Mouse (Mus musculus) embryonic facial prominence, embryonic 15.5 days (tissue): ENCODE data around the gene Timm44. TPM values are rescaled to one million over a fixed set of nuclear protein-coding genes. Genes with fewer than 3 reads are reported as not detected.

Experiments
- ATAC-seq: fragments of 200-750 bp; cut with Nextera tagmentation; 2 replicates; pipeline ENCODE4 v1.8.0; 2017; ENCODE audit warnings: low read depth, moderate TSS enrichment; ENCODE audit not compliant: insufficient number of reproducible peaks, low FRiP score, low TSS enrichment
- H3K27ac ChIP-seq: fragments of 300-500 bp; sonication (generic); replicated peaks from 2 replicates; pipeline ENCODE4 v1.5.1; 2015; ENCODE audit warnings: mild to moderate bottlenecking, inconsistent platforms
- H3K27me3 ChIP-seq: fragments of 300-500 bp; sonication (generic); 2 replicates; pipeline ENCODE4 v1.6.1; 2015; ENCODE audit warnings: inconsistent platforms
- H3K36me3 ChIP-seq: fragments of 300-500 bp; sonication (generic); 2 replicates; pipeline ENCODE4 v1.6.1; 2015; ENCODE audit warnings: mild to moderate bottlenecking, inconsistent platforms
- H3K4me1 ChIP-seq: fragments of 300-500 bp; sonication (generic); 2 replicates; pipeline ENCODE4 v1.6.1; 2015; ENCODE audit warnings: inconsistent platforms
- H3K4me2 ChIP-seq: fragments of 300-500 bp; sonication (generic); replicated peaks from 2 replicates; pipeline ENCODE4 v1.6.1; 2015; ENCODE audit warnings: mild to moderate bottlenecking, inconsistent platforms
- H3K4me3 ChIP-seq: fragments of 300-500 bp; sonication (generic); replicated peaks from 2 replicates; pipeline ENCODE4 v1.5.1; 2015; ENCODE audit warnings: mild to moderate bottlenecking, inconsistent platforms
- H3K9ac ChIP-seq: fragments of 300-500 bp; sonication (generic); 2 replicates; pipeline ENCODE4 v1.6.1; 2015; ENCODE audit warnings: inconsistent platforms
- H3K9me3 ChIP-seq: fragments of 300-500 bp; sonication (generic); replicated peaks from 2 replicates; pipeline ENCODE4 v1.6.1; 2016; ENCODE audit warnings: inconsistent platforms
- WGBS: fragments of 180-500 bp; shearing (Covaris S2); methylation state at CpG from one replicate; pipeline ENCODE4 v1.1.7; 2015; 5-methylcytosine and 5-hydroxymethylcytosine counted together
- polyA plus RNA-seq: library from polyadenylated mRNA; unstranded; fragments of >200 nt; fragmentation: Nextera tagmentation; extraction: Ambion mirVana; gene quantifications from 2 replicates; pipeline ENCODE4 v1.2.1, GENCODE M21; 2015

The Timm44 gene
- polyA plus RNA-seq, 1 experiment from 2014 or later: 62.4 TPM

DNA sequence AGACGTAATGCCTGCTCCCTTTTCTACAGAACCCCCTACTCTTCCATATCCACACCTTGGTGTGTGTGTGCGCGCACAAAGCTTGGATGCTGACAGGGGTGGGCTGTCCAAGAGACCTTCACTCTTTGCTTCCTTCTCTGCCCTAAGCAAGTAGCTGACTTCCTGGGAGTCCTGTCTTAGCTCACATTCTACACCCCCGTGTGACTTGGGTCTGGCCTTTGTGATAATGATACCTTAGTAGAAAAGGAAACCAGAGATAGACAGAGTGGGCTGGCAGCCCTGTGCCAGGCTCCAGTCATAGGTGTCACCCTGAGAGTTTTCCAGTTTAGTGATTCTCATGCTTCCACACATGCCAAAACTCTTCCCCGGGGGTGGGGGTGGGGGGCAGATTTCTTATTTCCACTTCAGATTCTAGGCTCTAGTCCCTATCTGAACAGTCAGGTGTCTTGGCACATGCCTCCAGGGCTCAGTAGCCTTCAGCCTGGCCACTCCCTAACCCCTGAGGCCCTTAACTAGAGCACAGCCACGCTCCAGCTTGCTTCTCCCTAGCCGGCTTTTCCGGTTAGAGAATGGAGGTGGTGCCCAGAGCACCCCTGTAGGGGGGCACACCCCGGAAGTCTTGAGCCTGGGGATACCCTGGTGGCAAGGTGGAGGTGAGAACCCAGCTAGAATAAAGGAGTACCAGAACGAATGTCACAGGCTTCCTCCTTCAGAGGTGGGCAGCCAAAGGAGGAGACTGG, 44.9 kb downstream of the Timm44 start:
- no peak overlapping the region for H3K4me3 ChIP-seq
- H3K27ac ChIP-seq: no peak overlapping the region
- no peaks in the 10 kb centered on the region; the same call in 1 of the 2 replicates for H3K4me1 ChIP-seq
- no peaks in the 10 kb centered on the region for H3K9me3 ChIP-seq
- H3K9ac ChIP-seq: no peak overlapping the region
- no peak overlapping the region for H3K4me2 ChIP-seq
- H3K27me3 ChIP-seq: peaks cover 16% of the 10 kb centered on the region
- WGBS: 51% methylated on average over 10 of the region's 10 CpGs
- no peak for ATAC-seq
- no peaks in the 10 kb centered on the region for H3K36me3 ChIP-seq

DNA sequence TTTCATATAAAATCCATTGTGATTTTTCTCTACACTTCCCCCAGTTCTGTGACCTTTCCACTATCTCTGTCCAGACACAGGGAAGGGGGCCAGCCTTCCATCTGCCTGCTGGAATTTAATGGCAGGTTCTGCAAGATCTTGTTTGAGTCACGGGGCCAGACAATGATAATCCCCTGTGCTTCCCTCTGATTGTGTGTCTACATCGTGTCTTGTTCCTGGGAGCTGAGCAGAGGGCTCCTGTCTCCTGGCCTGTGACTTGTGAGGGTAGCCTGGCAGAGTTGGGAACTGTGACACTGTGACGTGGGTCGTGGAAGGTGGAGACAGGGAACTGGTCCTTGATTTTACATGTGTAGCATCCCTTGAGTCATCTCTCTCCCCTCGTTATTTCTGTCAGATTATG, 45.9 kb downstream of the Timm44 start:
- H3K9me3 ChIP-seq: no peaks in the 10 kb centered on the region
- H3K36me3 ChIP-seq: no peaks in the 10 kb centered on the region
- no peak overlapping the region for H3K4me2 ChIP-seq
- H3K27me3 ChIP-seq: peaks cover 17% of the 10 kb centered on the region
- 69% methylated on average over 5 of the region's 5 CpGs for WGBS
- no peak overlapping the region for H3K4me3 ChIP-seq
- no peak overlapping the region for H3K9ac ChIP-seq
- ATAC-seq: no peak
- H3K4me1 ChIP-seq: no peaks in the 10 kb centered on the region; the same call in 1 of the 2 replicates
- H3K27ac ChIP-seq: no peak overlapping the region

DNA sequence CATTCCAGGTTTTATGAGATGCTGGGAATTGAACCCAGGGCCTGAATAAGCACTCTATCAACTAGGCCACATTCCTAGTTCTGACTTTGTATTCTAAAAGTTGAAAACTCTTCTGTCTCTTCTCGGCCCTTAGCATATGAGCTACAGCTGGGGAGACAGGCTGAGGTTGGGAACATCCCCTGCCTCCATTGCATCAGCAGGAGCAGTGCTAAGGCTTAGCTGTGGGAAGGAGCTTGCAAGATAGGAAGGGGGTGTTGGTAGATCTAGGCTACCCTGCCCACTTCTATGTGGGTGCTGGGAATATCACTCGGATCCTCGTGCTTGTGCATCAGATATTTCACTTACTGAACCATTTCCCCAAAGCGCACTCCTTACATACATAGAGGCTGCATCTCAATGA, 47.8 kb downstream of the Timm44 start:
- no peak overlapping the region for H3K4me2 ChIP-seq
- H3K36me3 ChIP-seq: no peaks in the 10 kb centered on the region
- 86% methylated on average over 4 of the region's 4 CpGs for WGBS
- H3K4me3 ChIP-seq: no peak overlapping the region
- H3K27ac ChIP-seq: no peak overlapping the region
- ATAC-seq: no peak
- no peak overlapping the region for H3K9ac ChIP-seq
- H3K9me3 ChIP-seq: no peaks in the 10 kb centered on the region
- H3K27me3 ChIP-seq: peaks cover 17% of the 10 kb centered on the region
- H3K4me1 ChIP-seq: no peaks in the 10 kb centered on the region; the same call in 1 of the 2 replicates

GRCm38 (mm10) chr8:4226739-4227347, 48.9 kb downstream of the Timm44 start, which contains the start of gene Lrrc8e:
TSS of gene Lrrc8e (plus strand) at chr8:4226827.
- peak; percentile 62 for ATAC-seq
- Histone ChIP-seq H3K4me3 (peak within 1 kb of the TSS; percentile 41), H3K27ac (no peak within 1 kb of the TSS), H3K9me3 (no peaks in the 10 kb centered on the region), H3K4me2 (peak within 1 kb of the TSS; percentile 61), H3K27me3 (peaks cover 17% of the 10 kb centered on the region), H3K4me1 (no peaks in the 10 kb centered on the region; the same call in 1 of the 2 replicates), H3K36me3 (no peaks in the 10 kb centered on the region), H3K9ac (0 out of 2 replicates have a peak within 1 kb of the TSS, but pooled peaks have one; percentile 21)
- WGBS: 4% methylated on average over 33 of the region's 33 CpGs

DNA sequence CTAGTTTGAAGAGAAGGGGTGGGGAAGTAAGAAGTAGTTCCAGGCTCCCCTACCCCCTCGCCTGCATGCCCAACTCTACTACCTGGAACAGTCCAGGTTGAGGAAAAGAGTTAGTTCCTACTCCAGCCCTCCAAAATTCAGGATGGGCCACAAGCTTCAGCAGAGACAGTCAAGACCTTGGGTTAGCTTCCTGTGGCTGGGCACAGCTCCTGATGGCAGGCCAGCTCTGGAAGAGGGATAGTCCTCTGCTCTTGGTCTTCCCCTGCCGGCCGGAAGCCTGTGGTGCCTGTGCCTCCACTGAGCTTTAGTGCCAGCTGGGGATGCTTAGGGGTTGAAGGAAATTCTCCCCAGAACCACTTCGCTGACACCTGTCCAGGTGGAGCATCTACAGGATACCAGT, 49.4 kb downstream of the Timm44 start:
- Histone ChIP-seq H3K36me3 (no peaks in the 10 kb centered on the region), H3K9ac (no peak overlapping the region), H3K4me3 (peak overlapping the region; percentile 41), H3K27me3 (peaks cover 17% of the 10 kb centered on the region), H3K27ac (no peak overlapping the region), H3K4me1 (no peaks in the 10 kb centered on the region; the same call in 1 of the 2 replicates), H3K9me3 (no peaks in the 10 kb centered on the region), H3K4me2 (peak overlapping the region; percentile 61)
- no peak for ATAC-seq
- 27% methylated on average over 4 of the region's 4 CpGs for WGBS

- Histone ChIP-seq H3K4me2 (no peak overlapping the region), H3K9ac (no peak overlapping the region), H3K4me1 (peaks cover 4% of the 10 kb centered on the region), H3K36me3 (no peaks in the 10 kb centered on the region), H3K4me3 (no peak overlapping the region), H3K27me3 (peaks cover 28% of the 10 kb centered on the region), H3K27ac (no peak overlapping the region), H3K9me3 (no peaks in the 10 kb centered on the region)
- no peak for ATAC-seq
Observed at GRCm38 (mm10) chr8:4222059-4222458, 53.7 kb downstream of the Timm44 start.

DNA sequence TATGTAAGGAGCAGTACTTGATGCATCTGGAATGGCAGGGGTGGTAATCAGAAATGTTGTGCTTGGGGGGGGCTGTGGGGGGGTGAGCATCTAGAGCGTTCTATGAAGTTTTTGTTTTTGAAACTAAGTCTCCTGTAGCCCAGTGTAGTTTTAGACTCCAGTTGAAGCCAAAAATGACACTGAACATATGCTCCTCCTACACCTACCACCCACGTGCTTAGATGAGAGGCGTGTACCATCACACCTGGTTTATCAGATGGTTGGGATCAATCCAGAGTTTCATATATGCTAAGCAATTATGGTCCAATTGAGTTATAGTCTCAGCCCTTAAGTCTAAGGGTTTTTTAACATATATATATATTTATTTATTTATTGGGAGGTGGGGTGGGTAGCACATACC, 56.1 kb downstream of the Timm44 start:
- peaks cover 38% of the 10 kb centered on the region for H3K27me3 ChIP-seq
- 83% methylated on average over 3 of the region's 3 CpGs for WGBS

DNA sequence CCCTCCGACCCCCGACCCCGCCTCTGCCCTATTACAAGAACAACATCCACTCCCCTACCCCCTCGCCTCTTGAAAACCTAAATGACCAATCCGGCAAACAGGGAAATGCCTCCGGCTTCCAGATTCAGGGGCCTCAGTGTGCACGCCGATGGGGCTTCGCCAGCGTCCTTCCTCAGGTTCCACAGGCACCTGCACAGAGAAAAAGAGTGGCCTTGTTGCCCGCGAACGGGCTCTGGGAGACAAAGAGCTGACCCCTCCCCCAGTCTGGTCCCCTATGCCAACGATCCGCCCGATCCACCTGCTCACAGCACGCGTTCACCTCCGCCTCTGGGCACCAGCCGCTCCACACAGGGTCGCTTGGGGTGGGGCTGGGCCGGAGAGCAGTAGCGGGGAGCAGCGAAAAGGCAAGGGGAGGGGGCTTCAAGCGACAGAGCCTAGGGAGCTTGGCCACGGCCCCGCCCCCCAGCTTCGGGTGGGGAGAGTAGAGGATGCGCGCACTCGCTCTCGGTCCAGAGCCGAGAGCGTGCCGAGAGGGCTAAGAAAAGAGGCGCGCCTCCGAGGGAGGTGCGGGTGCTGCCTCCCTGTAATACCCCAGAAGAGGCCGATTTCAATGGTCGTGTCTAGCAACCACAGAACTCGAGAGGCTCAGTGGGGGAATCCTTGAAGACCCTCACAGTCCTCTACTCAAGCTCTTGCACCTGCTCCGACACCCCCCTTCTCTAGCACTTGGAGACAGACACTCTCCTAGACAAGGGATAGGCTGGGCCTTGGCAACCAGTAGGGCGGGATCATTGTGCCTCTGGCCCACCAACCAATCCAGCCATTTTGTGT, 58.7 kb downstream of the Timm44 start, which contains the start of gene Prr36:
TSS of gene Prr36 (minus strand) at position 669 of the 831 bp plus-strand sequence.
- Histone ChIP-seq H3K4me3 (peak within 1 kb of the TSS; percentile 44), H3K9me3 (no peaks in the 10 kb centered on the region), H3K9ac (peak within 1 kb of the TSS; percentile 23; the same call in 1 of the 2 replicates), H3K4me1 (peaks cover 36% of the 10 kb centered on the region), H3K27me3 (peaks cover 44% of the 10 kb centered on the region), H3K36me3 (no peaks in the 10 kb centered on the region), H3K4me2 (peak within 1 kb of the TSS; percentile 83), H3K27ac (no peak within 1 kb of the TSS)
- peak; percentile 40 for ATAC-seq
- 1% methylated on average over 44 of the region's 44 CpGs for WGBS

More for the DNA sequence above, 56.1 kb downstream of the Timm44 start:
- peaks cover 17% of the 10 kb centered on the region for H3K4me1 ChIP-seq
- no peak overlapping the region for H3K4me3 ChIP-seq
- no peak for ATAC-seq
- no peaks in the 10 kb centered on the region for H3K9me3 ChIP-seq
- no peak overlapping the region for H3K27ac ChIP-seq
- no peak overlapping the region for H3K9ac ChIP-seq
- no peak overlapping the region for H3K4me2 ChIP-seq
- no peaks in the 10 kb centered on the region for H3K36me3 ChIP-seq

- Histone ChIP-seq H3K4me2 (peak overlapping the region; percentile 83), H3K36me3 (no peaks in the 10 kb centered on the region), H3K27ac (no peak overlapping the region), H3K27me3 (peaks cover 44% of the 10 kb centered on the region), H3K9ac (0 out of 2 replicates have a peak overlapping the region, but pooled peaks have one; percentile 23), H3K9me3 (no peaks in the 10 kb centered on the region), H3K4me1 (peaks cover 36% of the 10 kb centered on the region), H3K4me3 (peak overlapping the region; percentile 44)
- no peak for ATAC-seq
- 6% methylated on average over 18 of the region's 18 CpGs for WGBS
Observed at GRCm38 (mm10) chr8:4216296-4216695, 59.4 kb downstream of the Timm44 start.

DNA sequence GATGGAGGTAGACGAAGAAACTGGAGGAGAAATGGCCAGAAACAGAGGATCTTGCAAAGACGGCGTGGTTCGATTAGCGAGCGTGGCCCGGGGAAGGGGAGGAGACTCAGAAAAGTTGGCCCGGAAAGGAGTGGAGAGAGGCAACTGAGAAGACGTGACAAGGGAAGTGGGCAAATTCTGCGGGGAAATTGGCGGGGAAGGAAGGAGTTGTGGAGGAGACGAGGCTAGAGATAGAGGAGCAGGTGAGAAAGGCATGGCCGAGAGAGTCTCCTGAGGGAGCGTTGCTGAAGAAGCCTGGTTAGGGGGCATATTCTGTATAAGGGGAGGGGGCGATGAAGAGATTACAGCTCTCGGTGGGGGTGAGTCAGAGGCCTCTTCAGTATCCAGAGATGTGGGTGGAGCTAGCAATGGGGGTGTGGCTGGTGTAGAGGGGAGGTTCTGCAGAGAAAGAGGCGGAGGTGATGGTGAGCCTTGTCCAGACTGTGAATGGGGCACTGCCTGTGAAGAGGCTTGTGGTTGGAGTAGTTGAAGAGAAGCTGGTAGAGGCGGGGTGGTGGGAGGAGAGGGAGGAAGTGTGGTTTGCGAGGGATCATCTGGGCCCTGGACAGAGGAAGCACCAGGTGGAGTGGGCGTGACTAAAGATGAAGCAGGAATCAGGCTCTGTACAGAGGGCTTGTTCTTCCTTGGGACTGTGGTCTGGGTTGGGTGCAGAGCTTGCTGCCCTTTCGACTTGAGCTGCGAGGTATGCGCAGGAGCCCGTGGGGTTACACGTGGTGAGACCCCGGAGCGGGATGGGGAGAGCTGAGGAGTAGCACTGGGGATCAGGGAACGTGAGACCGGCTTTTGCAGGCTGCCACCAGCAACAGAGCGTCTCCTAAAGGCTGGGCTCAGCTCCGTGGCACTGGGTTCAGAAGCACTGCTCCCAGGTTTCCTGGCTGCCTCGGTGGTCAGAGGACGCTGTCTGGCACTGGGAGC, 61.4 kb downstream of the Timm44 start:
- no peak overlapping the region for H3K27ac ChIP-seq
- ATAC-seq: peak; percentile 47

More for the DNA sequence above, 61.4 kb downstream of the Timm44 start:
- Histone ChIP-seq H3K9me3 (no peaks in the 10 kb centered on the region), H3K36me3 (0 out of 2 replicates have a peak, but pooled peaks cover 4% of the 10 kb centered on the region), H3K4me1 (peaks cover 36% of the 10 kb centered on the region), H3K4me2 (peak overlapping the region; percentile 92), H3K9ac (0 out of 2 replicates have a peak overlapping the region, but pooled peaks have one; percentile 4), H3K27me3 (peaks cover 44% of the 10 kb centered on the region), H3K4me3 (peak overlapping the region; percentile 44)
- WGBS: 11% methylated on average over 33 of the region's 33 CpGs
